Mouse (Mus musculus): ENCODE measurements around the gene G6pc3. TPM values are rescaled to one million over a fixed set of nuclear protein-coding genes. Genes with fewer than 3 reads are reported as not detected.

Gene G6pc3
- polyA plus RNA-seq, 1 experiment = 26.5 TPM

- H3K4me3 ChIP-seq (replicated peaks; ENCODE audit: control insufficient read depth, low read depth, low read length) = peak within 1 kb of the TSS; percentile 84
- WGBS = 1% methylated on average over 48 of the region's 49 CpGs
- H3K4me1 ChIP-seq (ENCODE audit: control insufficient read depth, insufficient read depth, low read length) = no peaks in the 10 kb centered on the region; the same call in 1 of the 2 replicates
- peak within 1 kb of the TSS; percentile 94 for H3K27ac ChIP-seq (ENCODE audit: control insufficient read depth, insufficient read depth, low read depth, low read length, poor library complexity)
- TF ChIP-seq CTCF (IDR thresholded peaks at IDR 0.05; ENCODE audit: control insufficient read depth, insufficient read depth, low read length) = 0 out of 2 replicates have a peak, but pooled peaks have one; percentile 13
- peak; percentile 79; the same call in 1 of the 2 replicates for TF ChIP-seq POLR2A (IDR thresholded peaks at IDR 0.05; ENCODE audit: borderline replicate concordance, control insufficient read depth, low read depth, low read length)
Observed at GRCm38 (mm10) chr11:102230006-102230741, 40.8 kb downstream of the G6pc3 start, which contains the start of gene Hdac5. Hdac5 (minus strand) TSS chr11:102230166.

- no peak overlapping the region for H3K4me3 ChIP-seq (replicated peaks; ENCODE audit: control insufficient read depth, low read depth, low read length)
- no peaks in the 10 kb centered on the region for H3K4me1 ChIP-seq (ENCODE audit: control insufficient read depth, insufficient read depth, low read length)
- no peak overlapping the region for H3K27ac ChIP-seq (ENCODE audit: control insufficient read depth, insufficient read depth, low read depth, low read length, poor library complexity)
- TF ChIP-seq CTCF (IDR thresholded peaks at IDR 0.05; ENCODE audit: control insufficient read depth, insufficient read depth, low read length) = no peak
- no peak for TF ChIP-seq POLR2A (IDR thresholded peaks at IDR 0.05; ENCODE audit: borderline replicate concordance, control insufficient read depth, low read depth, low read length)
- WGBS = 37% methylated on average over 2 of the region's 2 CpGs
Observed at GRCm38 (mm10) chr11:102236022-102236421, 46.6 kb downstream of the G6pc3 start.

- no peak for TF ChIP-seq CTCF (IDR thresholded peaks at IDR 0.05; ENCODE audit: control insufficient read depth, insufficient read depth, low read length)
- no peak for TF ChIP-seq POLR2A (IDR thresholded peaks at IDR 0.05; ENCODE audit: borderline replicate concordance, control insufficient read depth, low read depth, low read length)
- Histone ChIP-seq H3K4me3 (replicated peaks; ENCODE audit: control insufficient read depth, low read depth, low read length) (no peak overlapping the region), H3K27ac (ENCODE audit: control insufficient read depth, insufficient read depth, low read depth, low read length, poor library complexity) (no peak overlapping the region), H3K4me1 (ENCODE audit: control insufficient read depth, insufficient read depth, low read length) (no peaks in the 10 kb centered on the region)
- 86% methylated on average over 6 of the region's 6 CpGs for WGBS
Observed at GRCm38 (mm10) chr11:102240636-102241035, 51.2 kb downstream of the G6pc3 start.

- Histone ChIP-seq H3K4me1 (ENCODE audit: control insufficient read depth, insufficient read depth, low read length) (no peaks in the 10 kb centered on the region), H3K4me3 (replicated peaks; ENCODE audit: control insufficient read depth, low read depth, low read length) (no peak overlapping the region), H3K27ac (ENCODE audit: control insufficient read depth, insufficient read depth, low read depth, low read length, poor library complexity) (no peak overlapping the region)
- WGBS = 84% methylated on average over 5 of the region's 5 CpGs
- TF ChIP-seq CTCF (IDR thresholded peaks at IDR 0.05; ENCODE audit: control insufficient read depth, insufficient read depth, low read length) = no peak
- no peak for TF ChIP-seq POLR2A (IDR thresholded peaks at IDR 0.05; ENCODE audit: borderline replicate concordance, control insufficient read depth, low read depth, low read length)
Observed at GRCm38 (mm10) chr11:102241246-102241645, 51.8 kb downstream of the G6pc3 start.

GRCm38 (mm10) chr11:102241874-102242273, 52.5 kb downstream of the G6pc3 start:
- Histone ChIP-seq H3K4me3 (replicated peaks; ENCODE audit: control insufficient read depth, low read depth, low read length) (no peak overlapping the region), H3K4me1 (ENCODE audit: control insufficient read depth, insufficient read depth, low read length) (no peaks in the 10 kb centered on the region), H3K27ac (ENCODE audit: control insufficient read depth, insufficient read depth, low read depth, low read length, poor library complexity) (no peak overlapping the region)
- WGBS = 58% methylated on average over 5 of the region's 5 CpGs
- TF ChIP-seq CTCF (IDR thresholded peaks at IDR 0.05; ENCODE audit: control insufficient read depth, insufficient read depth, low read length) = no peak
- TF ChIP-seq POLR2A (IDR thresholded peaks at IDR 0.05; ENCODE audit: borderline replicate concordance, control insufficient read depth, low read depth, low read length) = no peak

Other genes with a start within 250 kb of the G6pc3 start
- not detected in 2 replicates for gene Sost, start 222.6 kb upstream of the G6pc3 start, polyA plus RNA-seq (2011; ENCODE audit: insufficient read depth, insufficient read length, low replicate concordance, missing spikeins)
- not detected in 2 replicates for gene Cfap97d1, start 205.3 kb upstream of the G6pc3 start, polyA plus RNA-seq (2011; ENCODE audit: insufficient read depth, insufficient read length, low replicate concordance, missing spikeins)
- gene Dusp3, start 202.6 kb upstream of the G6pc3 start, polyA plus RNA-seq (2011; ENCODE audit: insufficient read depth, insufficient read length, low replicate concordance, missing spikeins) = 8.2 and 15.2 TPM in 2 replicates
- not detected in 2 replicates for gene Mpp3, start 161.2 kb upstream of the G6pc3 start, polyA plus RNA-seq (2011; ENCODE audit: insufficient read depth, insufficient read length, low replicate concordance, missing spikeins)
- gene Cd300lg, start 148.1 kb upstream of the G6pc3 start, polyA plus RNA-seq (2011; ENCODE audit: insufficient read depth, insufficient read length, low replicate concordance, missing spikeins) = 5.0 and 5.8 TPM in 2 replicates
- gene Mpp2, start 101.1 kb upstream of the G6pc3 start, polyA plus RNA-seq (2011; ENCODE audit: insufficient read depth, insufficient read length, low replicate concordance, missing spikeins) = 11.9 and 18.2 TPM in 2 replicates
- gene Ppy, start 88.3 kb upstream of the G6pc3 start, polyA plus RNA-seq (2011; ENCODE audit: insufficient read depth, insufficient read length, low replicate concordance, missing spikeins) = not detected in 2 replicates
- not detected in 2 replicates for gene Pyy, start 81.8 kb upstream of the G6pc3 start, polyA plus RNA-seq (2011; ENCODE audit: insufficient read depth, insufficient read length, low replicate concordance, missing spikeins)
- gene Nags, start 44.1 kb upstream of the G6pc3 start, polyA plus RNA-seq (2011; ENCODE audit: insufficient read depth, insufficient read length, low replicate concordance, missing spikeins) = not detected in 2 replicates
- 6.8 and 10.3 TPM in 2 replicates for gene Tmem101, start 33.2 kb upstream of the G6pc3 start, polyA plus RNA-seq (2011; ENCODE audit: insufficient read depth, insufficient read length, low replicate concordance, missing spikeins)
- gene Lsm12, start 4.3 kb upstream of the G6pc3 start, polyA plus RNA-seq (2011; ENCODE audit: insufficient read depth, insufficient read length, low replicate concordance, missing spikeins) = 40.1 and 43.4 TPM in 2 replicates
- 45.9 and 89.1 TPM in 2 replicates for gene Hdac5, start 40.5 kb downstream of the G6pc3 start, polyA plus RNA-seq (2011; ENCODE audit: insufficient read depth, insufficient read length, low replicate concordance, missing spikeins)
- 18.5 and 39.2 TPM in 2 replicates for gene BC030867, start 59.3 kb downstream of the G6pc3 start, polyA plus RNA-seq (2011; ENCODE audit: insufficient read depth, insufficient read length, low replicate concordance, missing spikeins)
- 0.52 TPM in 1 of 2 replicates, not detected in the other for gene Asb16, start 79.1 kb downstream of the G6pc3 start, polyA plus RNA-seq (2011; ENCODE audit: insufficient read depth, insufficient read length, low replicate concordance, missing spikeins)
- gene Tmub2, start 95.3 kb downstream of the G6pc3 start, polyA plus RNA-seq (2011; ENCODE audit: insufficient read depth, insufficient read length, low replicate concordance, missing spikeins) = 20.4 and 36.9 TPM in 2 replicates
- gene Atxn7l3, start 107.0 kb downstream of the G6pc3 start, polyA plus RNA-seq (2011; ENCODE audit: insufficient read depth, insufficient read length, low replicate concordance, missing spikeins) = 18.3 and 30.4 TPM in 2 replicates
- gene Ubtf, start 130.1 kb downstream of the G6pc3 start, polyA plus RNA-seq (2011; ENCODE audit: insufficient read depth, insufficient read length, low replicate concordance, missing spikeins) = 95.0 and 126 TPM in 2 replicates
- gene Slc4a1, start 176.6 kb downstream of the G6pc3 start, polyA plus RNA-seq (2011; ENCODE audit: insufficient read depth, insufficient read length, low replicate concordance, missing spikeins) = 762 and 950 TPM in 2 replicates
- gene Rundc3a, start 203.8 kb downstream of the G6pc3 start, polyA plus RNA-seq (2011; ENCODE audit: insufficient read depth, insufficient read length, low replicate concordance, missing spikeins) = 2.3 and 3.2 TPM in 2 replicates
- gene Slc25a39, start 218.3 kb downstream of the G6pc3 start, polyA plus RNA-seq (2011; ENCODE audit: insufficient read depth, insufficient read length, low replicate concordance, missing spikeins) = 207 and 269 TPM in 2 replicates
- 57.7 and 87.0 TPM in 2 replicates for gene Grn, start 240.7 kb downstream of the G6pc3 start, polyA plus RNA-seq (2011; ENCODE audit: insufficient read depth, insufficient read length, low replicate concordance, missing spikeins)